In genomic region chr2:19607852-19608251, GRCm38 (mm10) we compare ENCODE assay signal across 25 mouse cellular contexts. TPM values are rescaled to one million over a fixed set of nuclear protein-coding genes. Genes with fewer than 3 reads are reported as not detected.
DNase-seq lines count a peak whose midpoint lies in the region; ATAC-seq lines count a peak whose summit lies in the region.
"Had no signal": no experiment of that assay in that cellular context is flagged by ENCODE, and none has a peak within 500 bp of the region (broad histone marks: within the 10 kb centered on the region; RNA-seq: fewer than 3 reads in every experiment).

No protein-coding gene starts in this region.

- H3K36me3 ChIP-seq in heart, embryonic 15.5 days = no peaks in the 10 kb centered on the region
- H3K36me3 ChIP-seq: embryonic facial prominence, embryonic 10.5 days; heart, embryonic 12.5 days; hindbrain, embryonic 13.5 days had no signal

- peak; percentile 49 for DNase-seq in gastrocnemius, adult 18-20 months (ENCODE audit: low spot score)
- no peak for DNase-seq in gastrocnemius, postnatal 14 days
- DNase-seq in heart, adult 11 months = no peak
- DNase-seq in brain, adult 2 months (ENCODE audit: low read depth, low spot score) = peak; percentile 17
- peak; percentile 68 for DNase-seq in skeletal muscle tissue, adult 2 months (ENCODE audit: low read depth, low spot score)
- DNase-seq: adrenal gland, postnatal 14 days; cerebellum, adult 18-20 months; cerebellum, adult 9-11 months; cerebellum, postnatal 36 days; heart, postnatal 10 days; kidney, adult 11 months had no signal

- H3K27me3 ChIP-seq in heart, embryonic 15.5 days = no peaks in the 10 kb centered on the region
- H3K27me3 ChIP-seq: CH12.LX; heart, embryonic 12.5 days; hindbrain, embryonic 13.5 days; Patski had no signal

- no peak overlapping the region for H3K4me2 ChIP-seq in heart, embryonic 15.5 days
- H3K4me2 ChIP-seq: heart, embryonic 12.5 days; hindbrain, embryonic 13.5 days had no signal

- H3K9me3 ChIP-seq in heart, embryonic 15.5 days (replicated peaks) = no peaks in the 10 kb centered on the region
- H3K9me3 ChIP-seq: embryonic facial prominence, embryonic 10.5 days; heart, embryonic 12.5 days; hindbrain, embryonic 13.5 days had no signal

- no peak overlapping the region for H3K9ac ChIP-seq in heart, embryonic 15.5 days
- H3K9ac ChIP-seq: heart, embryonic 12.5 days; hindbrain, embryonic 13.5 days had no signal

- no peak overlapping the region for H3K4me3 ChIP-seq in heart, embryonic 15.5 days
- H3K4me3 ChIP-seq: embryonic facial prominence, embryonic 10.5 days; heart, embryonic 12.5 days; hindbrain, embryonic 13.5 days had no signal

- peak overlapping the region; percentile 9; the same call in 1 of the 2 replicates for H3K27ac ChIP-seq in heart, embryonic 15.5 days
- H3K27ac ChIP-seq: embryonic facial prominence, embryonic 10.5 days; hindbrain, embryonic 13.5 days; hindbrain, postnatal 0 days had no signal

- intact Hi-C loops in gastrocnemius, postnatal 14 days (cut with DNase I; ENCODE audit: low total_unique reads) = no loop called here

- H3K4me1 ChIP-seq in heart, embryonic 15.5 days (replicated peaks) = peaks cover 3% of the 10 kb centered on the region; the same call in 1 of the 2 replicates
- H3K4me1 ChIP-seq: embryonic facial prominence, embryonic 10.5 days; hindbrain, embryonic 13.5 days had no signal

- 65% methylated on average over 1 of the region's 1 CpGs for WGBS in heart, embryonic 15.5 days

- ATAC-seq in heart, embryonic 15.5 days (replicated peaks; ENCODE audit: insufficient number of reproducible peaks, insufficient read depth, low FRiP score, low read depth) = no peak
- ATAC-seq: activated CD4-positive, CD25-positive, alpha-beta regulatory T cell, adult 4 months; forebrain, embryonic 14.5 days; hindbrain, postnatal 0 days; Patski had no signal

RNA-seq across cellular contexts. Expression of gene Otud1, which starts 49.7 kb away (rescaled TPM):
- 100 to 1,000 TPM in 1 of 2 experiments, 10 to 100 TPM in 1; 19.7 to 263 TPM for total RNA-seq in gastrocnemius, adult 18-20 months (2021)
- total RNA-seq in gastrocnemius, postnatal 14 days (2021) = 10 to 100 TPM in 1 of 2 experiments, 1 to 10 TPM in 1; 9.8 to 17.0 TPM
- polyA plus RNA-seq in heart, embryonic 15.5 days (2015; fragmentation: Nextera tagmentation; extraction: Ambion mirVana) = 7.5 and 9.4 TPM in 2 replicates

RNA-seq across cellular contexts. Expression of gene 4921504E06Rik, which starts 54.1 kb away (rescaled TPM):
- not detected for total RNA-seq in gastrocnemius, adult 18-20 months (2021)
- total RNA-seq in gastrocnemius, postnatal 14 days (2021) = not detected
- polyA plus RNA-seq in heart, embryonic 15.5 days (2015; fragmentation: Nextera tagmentation; extraction: Ambion mirVana) = not detected in 2 replicates
- total RNA-seq: adrenal gland, adult 18-20 months; adrenal gland, postnatal 14 days; CH12.LX; gastrocnemius, adult 8-10 months; heart, postnatal 10 days; hematopoietic stem cell, adult 5-6 weeks; hindbrain, postnatal 0 days had no signal
- polyA plus RNA-seq: activated CD4-positive, CD25-positive, alpha-beta regulatory T cell, adult 4 months; embryonic facial prominence, embryonic 10.5 days; forebrain, embryonic 14.5 days; gonadal fat pad, adult 2 months; heart, embryonic 12.5 days; intestine, embryonic 14.5 days; Patski had no signal

Comparison
In these comparisons a context has a peak if more than half of its experiments do, and no peak if none do; other contexts are left out.
1. DNase-seq: peak in gastrocnemius, adult 18-20 months (single experiment), brain, adult 2 months (single experiment) and skeletal muscle tissue, adult 2 months (single experiment); none in gastrocnemius, postnatal 14 days (single experiment) and heart, adult 11 months (single experiment).